Mouse (Mus musculus): ENCODE measurements at regions not wholly inside any gene's neighbourhood (a gene's known extent, or its start where the extent isn't known, plus 50 kb on each side); places are given as distances from the start of the nearest gene placed in this dataset.

- no peak for DNase-seq (ENCODE audit: low spot score)
Observed at GRCm38 (mm10) chr1:90268131-90268691, 64.4 kb downstream of the Ackr3 start.

GRCm38 (mm10) chr1:90268951-90269350 lies 65.2 kb downstream of the Ackr3 start:
- no peak for DNase-seq (ENCODE audit: low spot score)

GRCm38 (mm10) chr1:90269836-90270235 lies 66.1 kb downstream of the Ackr3 start:
- no peak for DNase-seq (ENCODE audit: low spot score)

GRCm38 (mm10) chr1:90271326-90271725 lies 67.5 kb downstream of the Ackr3 start:
- no peak for DNase-seq (ENCODE audit: low spot score)

- DNase-seq (ENCODE audit: low spot score): no peak
Observed at GRCm38 (mm10) chr1:90272411-90272810, 68.6 kb downstream of the Ackr3 start.

- no peak for DNase-seq (ENCODE audit: low spot score)
Observed at GRCm38 (mm10) chr1:90272830-90273628, 69.2 kb downstream of the Ackr3 start.

- no peak for DNase-seq (ENCODE audit: low spot score)
Observed at GRCm38 (mm10) chr1:90273629-90273928, 69.8 kb downstream of the Ackr3 start.

- DNase-seq (ENCODE audit: low spot score): no peak
Observed at GRCm38 (mm10) chr1:90274968-90275651, 71.3 kb downstream of the Ackr3 start.

- DNase-seq (ENCODE audit: low spot score): no peak
Observed at GRCm38 (mm10) chr1:90275786-90276520, 72.2 kb downstream of the Ackr3 start.

GRCm38 (mm10) chr1:90277486-90278255 lies 73.9 kb downstream of the Ackr3 start:
- no peak for DNase-seq (ENCODE audit: low spot score)

- DNase-seq (ENCODE audit: low spot score): no peak
Observed at GRCm38 (mm10) chr1:90279066-90279839, 75.5 kb downstream of the Ackr3 start.

- DNase-seq (ENCODE audit: low spot score): no peak
Observed at GRCm38 (mm10) chr1:90280227-90280626, 76.4 kb downstream of the Ackr3 start.

- DNase-seq (ENCODE audit: low spot score): no peak
Observed at GRCm38 (mm10) chr1:90281255-90281654, 77.5 kb downstream of the Ackr3 start.

GRCm38 (mm10) chr1:90281956-90282355 lies 78.2 kb downstream of the Ackr3 start:
- DNase-seq (ENCODE audit: low spot score): no peak

GRCm38 (mm10) chr1:90282367-90282766 lies 78.6 kb downstream of the Ackr3 start:
- no peak for DNase-seq (ENCODE audit: low spot score)

GRCm38 (mm10) chr1:90283176-90283775 lies 79.5 kb downstream of the Ackr3 start:
- no peak for DNase-seq (ENCODE audit: low spot score)

GRCm38 (mm10) chr1:90283912-90284636 lies 80.3 kb downstream of the Ackr3 start:
- no peak for DNase-seq (ENCODE audit: low spot score)

GRCm38 (mm10) chr1:90285318-90285717 lies 81.5 kb downstream of the Ackr3 start:
- no peak for DNase-seq (ENCODE audit: low spot score)

- no peak for DNase-seq (ENCODE audit: low spot score)
Observed at GRCm38 (mm10) chr1:90287251-90287650, 83.5 kb downstream of the Ackr3 start.

All from ovary, adult 18-20 months (tissue).